ENCODE assay signal across 9 mouse cellular contexts in genomic region chr14:76121901-76122662, GRCm38 (mm10). TPM values are rescaled to one million over a fixed set of nuclear protein-coding genes. Genes with fewer than 3 reads are reported as not detected.
DNase-seq lines count a peak whose midpoint lies in the region; ATAC-seq and TF ChIP-seq lines count a peak whose summit lies in the region.
"Had no signal": no experiment of that assay in that cellular context is flagged by ENCODE, and none has a peak within 500 bp of the region (broad histone marks: within the 10 kb centered on the region; RNA-seq: fewer than 3 reads in every experiment).

No protein-coding gene starts in this region.

- TF ChIP-seq CTCF in gastrocnemius, adult 2 months (IDR thresholded peaks at IDR 0.05) = peak; percentile 95
- TF ChIP-seq CTCF in lung, adult 2 months (IDR thresholded peaks at IDR 0.05; ENCODE audit: insufficient read depth, low read length) = peak; percentile 84

- 55% methylated on average over 6 of the region's 6 CpGs for WGBS in kidney, embryonic 16.5 days
- WGBS in lung, adult 2 months = 47% methylated on average over 6 of the region's 6 CpGs

- no peak for TF ChIP-seq POLR2A in lung, adult 2 months (IDR thresholded peaks at IDR 0.05; ENCODE audit: borderline replicate concordance, extremely low read depth, low read depth, low read length)

- H3K4me3 ChIP-seq in gastrocnemius, adult 2 months = no peak overlapping the region
- no peak overlapping the region for H3K4me3 ChIP-seq in kidney, embryonic 16.5 days (ENCODE audit: low read length)
- no peak overlapping the region for H3K4me3 ChIP-seq in lung, adult 2 months (replicated peaks; ENCODE audit: extremely low read depth, low read depth, low read length)
- H3K4me3 ChIP-seq: limb, embryonic 15.5 days had no signal

- H3K4me2 ChIP-seq in kidney, embryonic 16.5 days (replicated peaks; ENCODE audit: low read depth, low read length) = no peak overlapping the region
- H3K4me2 ChIP-seq: limb, embryonic 15.5 days had no signal

- H3K9me3 ChIP-seq in kidney, embryonic 16.5 days (ENCODE audit: low read length) = no peaks in the 10 kb centered on the region
- H3K9me3 ChIP-seq: limb, embryonic 15.5 days had no signal

- 0 out of 2 replicates have a peak, but pooled peaks have one; percentile 63 for ATAC-seq in kidney, embryonic 16.5 days (ENCODE audit: low FRiP score, low TSS enrichment)

- peaks cover 55% of the 10 kb centered on the region for H3K36me3 ChIP-seq in kidney, embryonic 16.5 days (ENCODE audit: insufficient read depth, low read length)

- H3K27ac ChIP-seq in gastrocnemius, adult 2 months = peak overlapping the region; percentile 78
- H3K27ac ChIP-seq in kidney, embryonic 16.5 days (ENCODE audit: low read length) = no peak overlapping the region
- H3K27ac ChIP-seq: limb, embryonic 15.5 days had no signal

- DNase-seq in gastrocnemius, adult 2 months = peak; percentile 52
- DNase-seq in gastrocnemius, postnatal 36 days = no peak
- DNase-seq in T-cell, adult 2 months (ENCODE audit: low spot score) = peak; percentile 16
- DNase-seq in cerebellum, postnatal 36 days = peak; percentile 34 to 46
- DNase-seq in heart, adult 8-10 months (ENCODE audit: low spot score) = peak; percentile 42
- DNase-seq in lung, adult 2 months = peak; percentile 11
- DNase-seq in retina, postnatal 7 days (ENCODE audit: low read depth, low spot score) = peak; percentile 28

- H3K9ac ChIP-seq in kidney, embryonic 16.5 days (replicated peaks; ENCODE audit: low read length) = no peak overlapping the region
- H3K9ac ChIP-seq: limb, embryonic 15.5 days had no signal

- intact Hi-C loops in gastrocnemius, adult 2 months (cut with DNase I) = loop anchor here (1.0 to 5.0 kb wide), 2 partner anchors 351 to 890 kb away; no protein-coding TSS in a partner anchor
- intact Hi-C loops in gastrocnemius, postnatal 36 days (cut with DNase I) = loop anchor here (2.0 to 10.0 kb wide), 2 partner anchors 349 to 893 kb away; no protein-coding TSS in a partner anchor

- no peaks in the 10 kb centered on the region for H3K4me1 ChIP-seq in kidney, embryonic 16.5 days (ENCODE audit: insufficient read depth, low read length)
- H3K4me1 ChIP-seq in lung, adult 2 months (ENCODE audit: control insufficient read depth, insufficient read depth, low read length) = no peaks in the 10 kb centered on the region; the same call in 1 of the 2 replicates
- H3K4me1 ChIP-seq: limb, embryonic 15.5 days had no signal

- no peaks in the 10 kb centered on the region for H3K27me3 ChIP-seq in kidney, embryonic 16.5 days (ENCODE audit: insufficient read depth, low read length)
- H3K27me3 ChIP-seq: limb, embryonic 15.5 days had no signal

RNA-seq across cellular contexts. Expression of gene Nufip1, which starts 11.4 kb away (rescaled TPM):
- total RNA-seq in gastrocnemius, adult 2 months (2021) = 1 to 10 TPM; 3.8 to 3.9 TPM
- total RNA-seq in gastrocnemius, postnatal 36 days (2021) = 1 to 10 TPM; 2.5 to 3.6 TPM
- 1 to 10 TPM; 3.0 to 3.6 (median 3.2) TPM for total RNA-seq in heart, adult 8-10 months (2022)
- polyA plus RNA-seq in kidney, embryonic 16.5 days (2015; fragmentation: Nextera tagmentation; extraction: Ambion mirVana) = 16.8 and 17.5 TPM in 2 replicates
- polyA plus RNA-seq in lung, adult 2 months (2012; rRNA removed) = 2.5 and 2.7 TPM in 2 replicates

RNA-seq across cellular contexts. Expression of gene Gpalpp1, which starts 11.5 kb away (rescaled TPM):
- total RNA-seq in gastrocnemius, adult 2 months (2021) = 1 to 10 TPM; 5.8 to 7.4 TPM
- total RNA-seq in gastrocnemius, postnatal 36 days (2021) = 1 to 10 TPM; 4.7 to 6.6 TPM
- 10 to 100 TPM in 3 of 4 experiments, 1 to 10 TPM in 1; 9.5 to 12.3 (median 10.4) TPM for total RNA-seq in heart, adult 8-10 months (2022)
- polyA plus RNA-seq in kidney, embryonic 16.5 days (2015; fragmentation: Nextera tagmentation; extraction: Ambion mirVana) = 14.0 and 14.9 TPM in 2 replicates
- polyA plus RNA-seq in lung, adult 2 months (2012; rRNA removed) = 3.4 and 6.0 TPM in 2 replicates

Comparison
In these comparisons a context has a peak if more than half of its experiments do, and no peak if none do; other contexts are left out.
1. DNase-seq: peak in gastrocnemius, adult 2 months (single experiment), T-cell, adult 2 months (single experiment), cerebellum, postnatal 36 days (2 of 2), heart, adult 8-10 months (single experiment), lung, adult 2 months (single experiment) and retina, postnatal 7 days (single experiment); none in gastrocnemius, postnatal 36 days (0 of 2).